Mouse (Mus musculus): ENCODE results near the gene Fstl1.

The Fstl1 gene

GRCm38 (mm10) chr16:37869470-37870231, 93.0 kb downstream of the Fstl1 start:
- no peak for DNase-seq (ENCODE audit: low spot score)

- DNase-seq (ENCODE audit: low spot score): no peak
Observed at GRCm38 (mm10) chr16:37871112-37871715, 94.5 kb downstream of the Fstl1 start.

- DNase-seq (ENCODE audit: low spot score): no peak
Observed at GRCm38 (mm10) chr16:37874501-37875235, 98.0 kb downstream of the Fstl1 start.

- DNase-seq (ENCODE audit: low spot score): no peak
Observed at GRCm38 (mm10) chr16:37877406-37877805, 100.7 kb downstream of the Fstl1 start.

- DNase-seq (ENCODE audit: low spot score): no peak
Observed at GRCm38 (mm10) chr16:37878951-37879505, 102.4 kb downstream of the Fstl1 start.

GRCm38 (mm10) chr16:37879750-37880419, 103.2 kb downstream of the Fstl1 start:
- no peak for DNase-seq (ENCODE audit: low spot score)

GRCm38 (mm10) chr16:37881168-37881567, 104.5 kb downstream of the Fstl1 start:
- no peak for DNase-seq (ENCODE audit: low spot score)
